Mouse (Mus musculus): ENCODE results near the gene Pip5k1c.

DNA sequence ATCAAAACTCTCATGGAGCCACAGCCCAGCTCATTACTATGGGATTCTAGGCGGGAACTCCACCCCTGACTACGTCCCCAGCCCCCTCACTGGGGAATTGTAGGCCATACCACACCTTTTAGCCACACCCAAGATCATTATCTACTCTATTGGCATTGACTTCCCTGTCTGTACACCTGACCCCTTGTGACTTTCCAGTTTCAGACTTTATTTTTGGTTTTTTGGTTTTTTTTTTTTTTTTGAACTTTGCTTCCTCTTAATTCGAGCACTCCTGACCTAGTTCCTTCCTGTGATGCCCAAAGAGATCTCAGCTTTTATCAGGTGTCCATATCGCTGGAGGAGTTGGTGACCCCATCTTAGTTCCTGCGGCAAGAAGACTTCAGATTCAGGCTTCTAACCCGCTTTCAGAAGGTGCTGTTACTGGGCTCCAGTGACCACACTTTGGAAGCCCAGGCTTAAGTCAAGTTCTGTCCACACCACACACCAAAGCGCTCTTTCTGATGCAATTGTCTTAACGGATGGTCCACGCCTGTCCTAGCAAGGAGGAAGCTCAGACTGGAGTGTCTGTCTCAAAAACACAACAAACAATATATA lies 1.2 kb upstream of the Pip5k1c start, which contains the start of gene Tjp3:
- no peak for TF ChIP-seq CTCF (IDR thresholded peaks at IDR 0.05; ENCODE audit: insufficient read depth, low read length)
- TF ChIP-seq POLR2A (IDR thresholded peaks at IDR 0.05; ENCODE audit: borderline replicate concordance, extremely low read depth, low read depth, low read length) = no peak

Measured in lung, adult 2 months (tissue).